Mouse (Mus musculus): ENCODE data around the gene Mturn. TPM values are rescaled to one million over a fixed set of nuclear protein-coding genes. Genes with fewer than 3 reads are reported as not detected.

The Mturn gene
- 3.8 and 5.7 TPM in 2 replicates for total RNA-seq (2023)

GRCm38 (mm10) chr6:54680891-54681745 is at the start of gene Mturn:
Gene Mturn, plus strand, starts transcription at chr6:54681624.

Other genes with a start within 250 kb of the Mturn start
- gene Scrn1, start 115.1 kb upstream of the Mturn start, total RNA-seq (2023), result not detected in 2 replicates
- gene Plekha8, start 86.5 kb upstream of the Mturn start, total RNA-seq (2023), result 4.0 and 4.9 TPM in 2 replicates
- 0.35 and 0.68 TPM in 2 replicates for gene Fkbp14, start 84.3 kb upstream of the Mturn start, total RNA-seq (2023)
- 20.7 and 28.1 TPM in 2 replicates for gene Znrf2, start 135.3 kb downstream of the Mturn start, total RNA-seq (2023)

All from neutrophil, adult 65 days (primary cell).